Mouse (Mus musculus) regulatory T cell (primary cell): ENCODE results near the gene Nap1l4.

Experiments used
- in situ Hi-C: fragments of 300-600 bp; cut with MboI, MseI; formaldehyde crosslinking; loops from one replicate; pipeline ENCODE4 v1.15.1; 2025; ENCODE audit warnings: high pct_unique_total_duplicates

The Nap1l4 gene

GRCm38 (mm10) chr7:143519333-143519732 is 29.6 kb downstream of the Nap1l4 start:
- in situ Hi-C loops = loop anchor here (10.0 kb wide), 1 partner anchor 1635 kb away; no protein-coding TSS in a partner anchor

GRCm38 (mm10) chr7:143514416-143514768 is 34.5 kb downstream of the Nap1l4 start:
- in situ Hi-C loops = loop anchor here (10.0 kb wide), 1 partner anchor 1630 kb away; no protein-coding TSS in a partner anchor

GRCm38 (mm10) chr7:143513763-143514415 is 35.0 kb downstream of the Nap1l4 start:
- in situ Hi-C loops = loop anchor here (10.0 kb wide), 1 partner anchor 1629 kb away; no protein-coding TSS in a partner anchor

GRCm38 (mm10) chr7:143511335-143511712 is 37.6 kb downstream of the Nap1l4 start:
- in situ Hi-C loops = loop anchor here (10.0 kb wide), 1 partner anchor 1627 kb away; no protein-coding TSS in a partner anchor

GRCm38 (mm10) chr7:143510593-143511334 is 38.1 kb downstream of the Nap1l4 start:
- in situ Hi-C loops = loop anchor here (10.0 kb wide), 1 partner anchor 1626 kb away; no protein-coding TSS in a partner anchor

- in situ Hi-C loops = no loop called here
Measured at GRCm38 (mm10) chr7:143509566-143509965, 39.3 kb downstream of the Nap1l4 start.

- in situ Hi-C loops = no loop called here
Measured at GRCm38 (mm10) chr7:143506675-143507074, 42.2 kb downstream of the Nap1l4 start.

GRCm38 (mm10) chr7:143506271-143506670 is 42.6 kb downstream of the Nap1l4 start:
- in situ Hi-C loops = no loop called here

GRCm38 (mm10) chr7:143505823-143506222 is 43.1 kb downstream of the Nap1l4 start:
- in situ Hi-C loops = no loop called here

- in situ Hi-C loops = no loop called here
Measured at GRCm38 (mm10) chr7:143505411-143505810, 43.5 kb downstream of the Nap1l4 start.

- in situ Hi-C loops = no loop called here
Measured at GRCm38 (mm10) chr7:143503926-143504325, 45.0 kb downstream of the Nap1l4 start.

GRCm38 (mm10) chr7:143502418-143503200 is 46.3 kb downstream of the Nap1l4 start, which contains the start of gene Phlda2:
TSS of gene Phlda2 (minus strand) at chr7:143503150.
- in situ Hi-C loops = no loop called here

GRCm38 (mm10) chr7:143501643-143502417 is 47.1 kb downstream of the Nap1l4 start:
- in situ Hi-C loops = no loop called here

- in situ Hi-C loops = no loop called here
Measured at GRCm38 (mm10) chr7:143500912-143501311, 48.0 kb downstream of the Nap1l4 start.

GRCm38 (mm10) chr7:143498584-143498983 is 50.3 kb downstream of the Nap1l4 start:
- in situ Hi-C loops = no loop called here

- in situ Hi-C loops = no loop called here
Measured at GRCm38 (mm10) chr7:143495104-143495961, 53.6 kb downstream of the Nap1l4 start.

- in situ Hi-C loops = no loop called here
Measured at GRCm38 (mm10) chr7:143493616-143494126, 55.2 kb downstream of the Nap1l4 start.

- in situ Hi-C loops = no loop called here
Measured at GRCm38 (mm10) chr7:143489735-143490134, 59.2 kb downstream of the Nap1l4 start.

- in situ Hi-C loops = no loop called here
Measured at GRCm38 (mm10) chr7:143482541-143482940, 66.4 kb downstream of the Nap1l4 start.

- in situ Hi-C loops = no loop called here
Measured at GRCm38 (mm10) chr7:143481806-143482387, 67.0 kb downstream of the Nap1l4 start.
